Mouse (Mus musculus) gonadal fat pad, adult 2 months (tissue): ENCODE measurements around the gene Auh. TPM values are rescaled to one million over a fixed set of nuclear protein-coding genes. Genes with fewer than 3 reads are reported as not detected.

Source experiments
- DNase-seq: peaks from one replicate; pipeline ENCODE4 v3.0.0-alpha.2; 2012; ENCODE audit warnings: low read depth
- polyA plus RNA-seq: library from polyadenylated mRNA; depleted of rRNA; stranded (reverse); fragments of >200 nt; gene quantifications from 2 replicates; pipeline ENCODE4 v1.2.3, GENCODE M21; 2012

Auh gene
- polyA plus RNA-seq, 1 experiment, result 47.3 TPM

DNA sequence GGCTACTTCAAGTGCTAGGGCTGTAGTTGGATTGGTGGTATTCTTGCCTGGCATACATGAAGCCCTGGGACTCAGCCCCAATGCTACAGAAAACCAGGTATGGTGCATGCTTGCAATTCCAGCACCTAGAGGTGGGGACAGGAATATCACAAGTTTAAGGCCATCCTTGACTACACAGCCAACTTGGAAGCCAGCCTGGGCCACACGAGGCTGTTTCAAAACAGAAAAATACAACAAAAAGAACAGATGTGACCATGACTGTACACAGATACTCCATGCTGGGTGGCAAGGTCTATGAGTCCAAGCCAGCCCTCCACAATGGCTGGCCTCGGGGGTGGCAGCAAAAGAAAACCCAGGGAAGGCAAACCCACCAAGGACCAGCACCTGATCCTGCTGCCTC lies 95.7 kb downstream of the Auh start:
- no peak for DNase-seq

DNA sequence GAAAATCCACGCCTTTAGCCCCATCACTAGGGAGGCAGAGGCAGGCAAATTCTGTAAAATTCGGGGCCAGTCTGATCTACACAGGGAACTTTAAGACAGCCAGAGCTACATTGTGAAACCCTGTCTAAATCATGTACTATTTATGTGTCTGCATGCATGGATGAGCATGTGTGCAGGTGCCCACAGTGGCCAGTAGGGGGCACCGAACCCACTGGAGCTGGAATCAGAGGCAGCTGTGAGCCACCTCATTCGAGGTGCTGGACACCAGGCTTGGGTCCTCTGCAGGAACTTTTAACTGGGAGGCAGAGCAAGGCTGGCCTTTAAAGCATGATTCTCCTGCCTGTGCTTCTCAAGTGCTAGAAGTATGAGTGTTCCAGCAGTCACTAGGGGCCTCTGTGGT lies 96.3 kb downstream of the Auh start:
- no peak for DNase-seq

DNA sequence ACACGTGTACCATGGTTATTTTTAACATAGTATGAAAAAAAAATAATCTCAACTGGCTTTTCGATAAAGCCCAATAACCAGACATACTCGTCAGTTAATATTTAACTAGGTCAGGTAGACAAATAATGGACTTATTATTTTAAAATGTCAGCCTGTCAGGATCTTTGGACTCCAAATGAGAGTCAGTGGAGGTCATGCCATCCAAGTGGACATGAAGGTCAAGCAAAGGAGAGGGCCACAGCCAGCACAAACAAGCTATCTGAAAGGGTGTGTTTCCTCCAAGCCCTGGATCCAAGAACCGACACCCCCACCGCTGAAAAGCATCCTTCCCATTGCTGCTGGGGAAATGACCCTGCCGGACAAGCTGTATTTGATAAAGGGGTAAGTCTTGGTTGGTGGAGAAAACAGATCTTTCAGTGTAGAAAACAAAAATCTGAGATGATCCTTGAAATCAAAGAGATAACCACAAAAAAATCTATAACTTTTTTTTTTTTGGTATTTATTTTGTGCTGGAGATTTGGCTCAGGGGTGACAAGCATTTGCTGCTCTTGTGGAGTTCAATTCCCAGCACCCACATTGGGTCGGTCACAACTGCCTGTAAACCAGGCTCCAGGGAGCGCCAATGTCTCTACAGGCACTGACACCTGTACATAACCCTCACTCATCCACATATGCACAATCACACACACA lies 96.9 kb downstream of the Auh start:
- no peak for DNase-seq

DNA sequence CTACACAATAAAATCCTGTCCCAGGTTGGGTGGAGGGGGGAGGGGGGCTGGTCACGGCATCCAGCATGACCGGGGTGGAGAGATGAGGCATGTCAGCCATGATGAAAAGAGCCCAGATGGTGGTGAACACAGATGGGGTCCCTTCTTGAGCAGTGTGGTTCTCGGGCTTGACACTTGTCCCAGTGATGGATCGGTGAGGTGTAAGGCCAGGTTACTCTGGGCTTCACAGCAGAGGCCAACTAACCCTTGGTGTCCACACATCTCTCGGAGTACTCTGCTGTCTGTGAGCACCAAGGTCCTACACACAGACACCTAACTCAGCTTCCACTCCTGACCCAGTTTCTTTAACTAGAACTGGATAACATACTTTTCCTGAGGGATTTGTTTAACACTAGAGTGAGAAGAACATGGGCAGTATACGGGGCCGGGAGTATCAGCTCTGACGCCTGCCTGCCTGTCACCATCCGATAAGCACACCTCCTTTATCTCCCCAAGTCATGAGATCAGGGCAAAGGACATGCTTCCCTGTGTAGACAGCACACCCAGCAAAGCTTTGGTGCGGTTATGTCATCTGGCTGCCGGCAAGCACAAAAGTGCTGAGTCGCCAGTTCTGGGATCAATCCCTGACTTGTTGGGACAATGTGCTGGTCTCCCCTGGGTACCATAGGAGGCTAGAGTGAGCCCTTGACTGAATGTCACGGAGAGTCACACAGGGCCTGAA lies 98.3 kb downstream of the Auh start:
- DNase-seq, result no peak

- DNase-seq, result no peak
These were observed 100.4 kb downstream of the Auh start for GRCm38 (mm10) chr13:52828946-52829523.

GRCm38 (mm10) chr13:52828217-52828616 lies 101.3 kb downstream of the Auh start:
- DNase-seq, result no peak

- DNase-seq, result no peak
These were observed 102.8 kb downstream of the Auh start for GRCm38 (mm10) chr13:52826666-52827065.

GRCm38 (mm10) chr13:52824754-52825153 lies 104.7 kb downstream of the Auh start:
- no peak for DNase-seq

GRCm38 (mm10) chr13:52822165-52823149 lies 107.0 kb downstream of the Auh start:
- DNase-seq, result peak; percentile 94

DNA sequence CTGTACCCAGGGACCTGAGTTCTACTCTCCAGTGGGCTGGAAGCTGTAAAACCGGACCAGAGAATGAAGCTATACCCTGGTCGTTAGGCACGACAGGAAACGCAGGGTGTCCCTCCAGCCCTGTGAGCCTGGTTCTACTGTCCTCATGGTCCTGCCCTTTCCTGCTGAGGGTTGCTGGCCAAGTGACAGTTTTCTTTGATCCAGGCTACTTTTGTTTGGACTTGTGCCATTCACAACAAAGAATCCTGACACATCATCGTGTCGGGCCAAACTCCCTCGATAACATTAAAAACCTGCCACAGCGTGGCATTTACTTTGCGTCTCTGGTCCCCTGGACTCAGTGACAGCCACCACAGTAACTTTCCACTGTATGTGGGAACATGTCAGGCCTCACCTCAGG lies 107.9 kb downstream of the Auh start:
- DNase-seq, result peak; percentile 75

GRCm38 (mm10) chr13:52819901-52820300 lies 109.6 kb downstream of the Auh start:
- no peak for DNase-seq

- DNase-seq, result no peak
These were observed 110.7 kb downstream of the Auh start for GRCm38 (mm10) chr13:52818760-52819159.

GRCm38 (mm10) chr13:52817991-52818491 lies 111.4 kb downstream of the Auh start:
- no peak for DNase-seq

DNA sequence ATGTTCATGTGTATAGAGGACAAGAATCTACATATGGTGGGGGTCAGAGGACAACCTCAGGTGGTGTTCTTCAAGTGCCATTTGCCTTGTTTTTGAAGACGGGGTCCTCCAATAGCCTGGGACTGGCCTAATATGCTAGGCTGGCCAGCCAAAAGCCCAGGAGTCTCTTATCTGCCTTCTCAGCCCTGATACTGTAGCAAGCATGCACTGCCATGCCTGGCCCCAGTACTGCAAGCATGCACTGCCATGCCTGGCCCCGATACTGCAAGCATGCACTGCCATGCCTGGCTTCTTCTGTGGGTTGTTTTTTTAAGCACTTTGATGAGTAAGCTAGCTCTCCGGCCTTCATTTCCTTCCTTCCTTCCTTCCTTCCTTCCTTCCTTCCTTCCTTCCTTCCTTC lies 115.7 kb downstream of the Auh start:
- no peak for DNase-seq

GRCm38 (mm10) chr13:52812549-52813515 lies 116.6 kb downstream of the Auh start:
- no peak for DNase-seq

- DNase-seq, result no peak
These were observed 121.8 kb downstream of the Auh start for GRCm38 (mm10) chr13:52807722-52808121.

DNA sequence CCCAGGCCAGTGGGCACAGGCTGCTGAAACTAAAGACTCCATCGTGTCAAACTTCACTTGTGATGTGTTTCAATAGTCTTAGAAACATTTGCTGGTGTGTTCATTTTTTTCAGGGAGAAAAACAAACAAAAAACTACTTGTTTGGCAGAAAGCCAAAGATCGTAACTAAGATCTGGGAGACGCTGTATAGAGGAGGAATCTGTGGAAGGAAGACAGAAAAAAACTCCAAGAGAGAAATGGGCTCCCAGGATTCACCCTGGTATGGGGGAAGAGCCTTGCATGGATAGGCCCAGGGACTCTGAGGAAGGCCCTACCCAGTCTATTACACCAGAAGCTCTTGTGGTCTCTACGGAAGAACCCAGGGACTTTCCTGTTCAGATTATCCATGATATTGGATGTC lies 123.5 kb downstream of the Auh start:
- no peak for DNase-seq

DNA sequence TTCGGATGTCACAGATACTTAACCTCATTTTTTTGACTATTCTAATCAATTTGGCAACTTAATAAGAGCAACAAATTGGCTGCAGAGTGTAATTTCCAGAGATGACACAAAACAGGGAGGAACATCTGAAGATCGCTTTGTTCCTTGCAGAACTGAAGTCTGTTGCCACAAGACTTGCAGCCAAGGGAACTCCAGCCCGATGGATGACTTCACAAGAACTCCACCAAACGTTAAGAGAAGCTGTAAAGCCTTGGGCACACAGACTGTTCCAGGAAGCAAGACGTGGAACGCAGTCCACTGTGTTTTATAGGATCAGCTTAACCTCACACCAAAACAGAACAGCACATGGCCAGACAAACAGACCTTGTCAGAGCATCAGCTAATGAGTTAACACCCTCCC lies 123.9 kb downstream of the Auh start:
- DNase-seq, result no peak

- no peak for DNase-seq
These were observed 127.0 kb downstream of the Auh start for GRCm38 (mm10) chr13:52802482-52802881.

GRCm38 (mm10) chr13:52800687-52801341 lies 128.7 kb downstream of the Auh start:
- no peak for DNase-seq
